ENCODE assay signal across 8 mouse cellular contexts in genomic region chr4:118216726-118217595, GRCm38 (mm10). TPM values are rescaled to one million over a fixed set of nuclear protein-coding genes. Genes with fewer than 3 reads are reported as not detected.
A peak's percentile ranks its signal among the peaks of the same experiment; 100 is the strongest.
DNase-seq lines count a peak whose midpoint lies in the region; ATAC-seq lines count a peak whose summit lies in the region.

No protein-coding gene starts in this region.

- no peak overlapping the region for H3K4me3 ChIP-seq in limb, embryonic 12.5 days (replicated peaks)
- no peak overlapping the region for H3K4me3 ChIP-seq in midbrain, embryonic 15.5 days

- no peak overlapping the region for H3K27ac ChIP-seq in limb, embryonic 12.5 days
- no peak overlapping the region for H3K27ac ChIP-seq in midbrain, embryonic 15.5 days

- H3K9ac ChIP-seq in limb, embryonic 12.5 days (replicated peaks): no peak overlapping the region
- H3K9ac ChIP-seq in midbrain, embryonic 15.5 days: no peak overlapping the region

- peak; percentile 78 for ATAC-seq in granulocyte monocyte progenitor cell, adult 5-6 weeks (replicated peaks; ENCODE audit: poor library complexity, severe bottlenecking)
- ATAC-seq in limb, embryonic 12.5 days (ENCODE audit: insufficient number of reproducible peaks, insufficient read depth, low FRiP score, low TSS enrichment, low read depth): 0 out of 2 replicates have a peak, but pooled peaks have one; percentile 30
- ATAC-seq in midbrain, embryonic 15.5 days (replicated peaks): 0 out of 2 replicates have a peak, but pooled peaks have one; percentile 28

- H3K4me2 ChIP-seq in limb, embryonic 12.5 days: no peak overlapping the region
- no peak overlapping the region for H3K4me2 ChIP-seq in midbrain, embryonic 15.5 days

- WGBS in limb, embryonic 12.5 days: 82% methylated on average over 17 of the region's 17 CpGs
- 83% methylated on average over 17 of the region's 17 CpGs for WGBS in midbrain, embryonic 15.5 days

- H3K36me3 ChIP-seq in limb, embryonic 12.5 days: peaks cover 99% of the 10 kb centered on the region
- H3K36me3 ChIP-seq in midbrain, embryonic 15.5 days (replicated peaks): peaks cover 72% of the 10 kb centered on the region

- no peaks in the 10 kb centered on the region for H3K27me3 ChIP-seq in limb, embryonic 12.5 days
- no peaks in the 10 kb centered on the region for H3K27me3 ChIP-seq in midbrain, embryonic 15.5 days (replicated peaks)

- no peaks in the 10 kb centered on the region for H3K4me1 ChIP-seq in limb, embryonic 12.5 days (replicated peaks)
- no peaks in the 10 kb centered on the region for H3K4me1 ChIP-seq in midbrain, embryonic 15.5 days

- peak; percentile 54 for DNase-seq in CD4-positive helper T cell, adult 2 months (ENCODE audit: low read depth, low spot score)
- peak; percentile 61 to 66 for DNase-seq in adrenal gland, adult 18-20 months (ENCODE audit: low spot score in 2 of 2)
- DNase-seq in embryo, embryonic 9.5 days (ENCODE audit: extremely low spot score): peak; percentile 31
- peak; percentile 70 to 78 for DNase-seq in kidney, adult 8-10 months
- DNase-seq in testis, postnatal 10 days (ENCODE audit: low spot score): peak; percentile 86

- H3K9me3 ChIP-seq in limb, embryonic 12.5 days: no peaks in the 10 kb centered on the region
- no peaks in the 10 kb centered on the region for H3K9me3 ChIP-seq in midbrain, embryonic 15.5 days

RNA-seq across cellular contexts. Expression of gene Kdm4a, which starts 37.1 kb away (rescaled TPM):
- total RNA-seq in adrenal gland, adult 18-20 months (2021): 10 to 100 TPM; 30.3 to 35.6 TPM
- 17.2 and 25.2 TPM in 2 replicates for total RNA-seq in granulocyte monocyte progenitor cell, adult 5-6 weeks (2014; fragmentation: Nextera tagmentation)
- 19.8 and 23.1 TPM in 2 replicates for total RNA-seq in granulocyte monocyte progenitor cell, adult 5-6 weeks (2017)
- polyA plus RNA-seq in limb, embryonic 12.5 days (2016; fragmentation: Nextera tagmentation; extraction: Ambion mirVana): 58.0 and 58.1 TPM in 2 replicates
- 51.8 and 53.8 TPM in 2 replicates for polyA plus RNA-seq in midbrain, embryonic 15.5 days (2015; fragmentation: Nextera tagmentation; extraction: Ambion mirVana)

Comparison
In these comparisons a context has a peak if more than half of its experiments do, and no peak if none do; other contexts are left out.
1. DNase-seq: peak in every context shown above with its lines; median percentile 86 in testis, postnatal 10 days; 74 in kidney, adult 8-10 months; 64 in adrenal gland, adult 18-20 months; 54 in CD4-positive helper T cell, adult 2 months; 31 in embryo, embryonic 9.5 days.
2. ATAC-seq: peak in every context shown above with its lines; median percentile 78 in granulocyte monocyte progenitor cell, adult 5-6 weeks; 30 in limb, embryonic 12.5 days; 28 in midbrain, embryonic 15.5 days.